Mouse (Mus musculus) limb, embryonic 14.5 days (tissue): Measurements from ENCODE around the gene Tmem168. TPM values are rescaled to one million over a fixed set of nuclear protein-coding genes. Genes with fewer than 3 reads are reported as not detected.

Experiments used
- ATAC-seq: fragments of 200-750 bp; cut with Nextera tagmentation; 2 replicates; pipeline ENCODE4 v1.8.0; 2017; ENCODE audit warnings: low read depth, moderate number of reproducible peaks, moderate TSS enrichment; ENCODE audit not compliant: low FRiP score
- DNase-seq: peaks from one replicate; pipeline ENCODE4 v3.0.0-alpha.2; 2015; ENCODE audit warnings: low spot score
- H3K27ac ChIP-seq: fragments of 300-500 bp; sonication (generic); replicated peaks from 2 replicates; pipeline ENCODE4 v1.5.1; 2014; ENCODE audit warnings: low read depth, mild to moderate bottlenecking, low read length, moderate library complexity, mixed read lengths
- H3K27me3 ChIP-seq: fragments of 300-500 bp; sonication (generic); 2 replicates; pipeline ENCODE4 v1.6.1; 2014; ENCODE audit warnings: low read length, mixed read lengths; ENCODE audit not compliant: control insufficient read depth, insufficient read depth
- H3K36me3 ChIP-seq: fragments of 300-500 bp; sonication (generic); 2 replicates; pipeline ENCODE4 v1.6.1; 2014; ENCODE audit warnings: mild to moderate bottlenecking, low read length, moderate library complexity, mixed read lengths; ENCODE audit not compliant: control insufficient read depth, insufficient read depth
- H3K4me1 ChIP-seq: fragments of 300-500 bp; sonication (generic); 2 replicates; pipeline ENCODE4 v1.6.1; 2014; ENCODE audit warnings: antibody characterized with exemption, low read length, mixed read lengths; ENCODE audit not compliant: control insufficient read depth, insufficient read depth
- H3K4me2 ChIP-seq: fragments of 300-500 bp; sonication (generic); replicated peaks from 2 replicates; pipeline ENCODE4 v1.6.1; 2014; ENCODE audit warnings: low read depth, mild to moderate bottlenecking, low read length, moderate library complexity; ENCODE audit not compliant: severe bottlenecking
- H3K4me3 ChIP-seq: fragments of 300-500 bp; sonication (generic); replicated peaks from 2 replicates; pipeline ENCODE4 v1.5.1; 2014; ENCODE audit warnings: low read length
- H3K9ac ChIP-seq: fragments of 300-500 bp; sonication (generic); 2 replicates; pipeline ENCODE4 v1.6.1; 2014; ENCODE audit warnings: mild to moderate bottlenecking, low read depth, low read length, moderate library complexity; ENCODE audit not compliant: severe bottlenecking
- H3K9me3 ChIP-seq: fragments of 300-500 bp; sonication (generic); 2 replicates; pipeline ENCODE4 v1.6.1; 2016; ENCODE audit warnings: low read length; ENCODE audit not compliant: control insufficient read depth
- POLR2A ChIP-seq: fragments of 200-500 bp; IDR thresholded peaks from 2 replicates; pipeline ENCODE4 v1.8.0; 2012; ENCODE audit warnings: inconsistent platforms, mild to moderate bottlenecking, moderate library complexity, borderline replicate concordance; ENCODE audit not compliant: insufficient read depth, insufficient read length; ENCODE audit errors: extremely low read depth
- WGBS: fragments of 180-500 bp; shearing (Covaris S2); extraction: QIAGEN DNeasy Blood & Tissue Kit; methylation state at CpG from one replicate; pipeline ENCODE4 v1.1.7; 2014; 5-methylcytosine and 5-hydroxymethylcytosine counted together
- polyA plus RNA-seq, 2 experiments: library from polyadenylated mRNA; depleted of rRNA in 1 of 2; stranded (reverse) in 1 of 2; unstranded in 1 of 2; fragments of >200 nt; fragmentation: Nextera tagmentation in 1 of 2; extraction: Ambion mirVana in 1 of 2; gene quantifications; 2 replicates each; pipeline versions ENCODE4 v1.2.1 to v1.2.3; 2012 to 2014

The Tmem168 gene
- polyA plus RNA-seq, 2 experiments: 17.9 to 44.6 TPM

- WGBS: 80% methylated on average over 6 of the region's 6 CpGs
Observed at GRCm38 (mm10) chr6:13584788-13585187, 23.1 kb downstream of the Tmem168 start.

GRCm38 (mm10) chr6:13582075-13582474, 25.8 kb downstream of the Tmem168 start:
- no peaks in the 10 kb centered on the region for H3K4me1 ChIP-seq
- H3K9ac ChIP-seq: no peak overlapping the region
- no peaks in the 10 kb centered on the region for H3K27me3 ChIP-seq
- ATAC-seq (no peak), DNase-seq (no peak)
- no peaks in the 10 kb centered on the region for H3K9me3 ChIP-seq
- no peak overlapping the region for H3K4me3 ChIP-seq
- no peak overlapping the region for H3K4me2 ChIP-seq
- TF ChIP-seq POLR2A: no peak
- 92% methylated on average over 1 of the region's 1 CpGs for WGBS
- peaks cover 29% of the 10 kb centered on the region for H3K36me3 ChIP-seq
- H3K27ac ChIP-seq: no peak overlapping the region

More at GRCm38 (mm10) chr6:13584788-13585187, 23.1 kb downstream of the Tmem168 start:
- Histone ChIP-seq H3K9ac (no peak overlapping the region), H3K9me3 (no peaks in the 10 kb centered on the region), H3K4me2 (no peak overlapping the region), H3K27me3 (no peaks in the 10 kb centered on the region), H3K27ac (no peak overlapping the region), H3K36me3 (peaks cover 36% of the 10 kb centered on the region), H3K4me1 (no peaks in the 10 kb centered on the region), H3K4me3 (no peak overlapping the region)
- TF ChIP-seq POLR2A: no peak
- ATAC-seq (no peak), DNase-seq (no peak)

DNA sequence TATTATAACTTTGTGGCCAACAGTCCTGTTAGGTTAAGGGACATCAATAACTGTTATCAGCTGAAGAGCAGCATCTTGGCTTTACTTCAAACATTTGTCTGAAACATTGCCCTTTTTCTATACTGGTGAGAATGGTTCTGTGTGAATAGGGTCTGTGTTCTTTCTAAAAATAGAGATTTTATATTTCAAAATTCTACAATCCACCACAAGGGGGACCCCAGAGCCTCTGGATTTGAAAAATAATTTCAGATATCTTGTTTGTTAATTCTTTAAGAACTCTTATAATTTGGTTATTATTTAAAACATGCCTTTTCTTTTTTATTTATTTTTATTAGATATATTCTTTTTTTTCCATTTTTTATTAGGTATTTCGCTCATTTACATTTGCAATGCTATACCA, 42.2 kb downstream of the Tmem168 start:
- no peaks in the 10 kb centered on the region for H3K4me1 ChIP-seq
- no peak for DNase-seq

GRCm38 (mm10) chr6:13555266-13555665, 52.6 kb downstream of the Tmem168 start:
- H3K4me2 ChIP-seq: no peak overlapping the region
- no peak overlapping the region for H3K4me3 ChIP-seq
- no peaks in the 10 kb centered on the region for H3K36me3 ChIP-seq
- no peaks in the 10 kb centered on the region for H3K4me1 ChIP-seq
- 91% methylated on average over 2 of the region's 2 CpGs for WGBS
- no peaks in the 10 kb centered on the region for H3K9me3 ChIP-seq
- ATAC-seq (no peak), DNase-seq (no peak)
- no peak for TF ChIP-seq POLR2A
- H3K27ac ChIP-seq: no peak overlapping the region
- no peaks in the 10 kb centered on the region for H3K27me3 ChIP-seq
- H3K9ac ChIP-seq: no peak overlapping the region

More for the DNA sequence above, 42.2 kb downstream of the Tmem168 start:
- Histone ChIP-seq H3K27ac (no peak overlapping the region), H3K4me3 (no peak overlapping the region), H3K36me3 (no peaks in the 10 kb centered on the region), H3K4me2 (no peak overlapping the region), H3K9me3 (no peaks in the 10 kb centered on the region), H3K27me3 (no peaks in the 10 kb centered on the region), H3K9ac (no peak overlapping the region)
- no peak for ATAC-seq
- 82% methylated on average over 1 of the region's 1 CpGs for WGBS
- no peak for TF ChIP-seq POLR2A

DNA sequence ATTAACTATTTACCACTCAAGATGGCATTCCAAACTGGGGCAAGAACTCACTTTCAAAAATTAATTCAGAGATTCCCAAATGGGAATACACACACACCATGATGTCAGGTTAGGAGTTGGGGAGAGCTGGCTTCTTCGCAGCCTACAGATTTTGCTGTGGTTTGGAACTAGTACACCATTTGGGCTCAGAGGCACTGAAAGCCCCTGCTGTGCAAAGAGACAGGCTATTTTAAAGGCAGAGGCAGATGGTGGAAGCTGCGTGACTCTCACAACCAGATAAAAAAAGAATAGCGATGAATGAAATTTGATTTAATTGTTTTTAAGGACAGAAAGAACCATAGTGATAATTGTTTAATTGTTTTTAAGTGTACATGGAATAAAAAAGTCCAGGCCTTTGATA, 66.1 kb downstream of the Tmem168 start:
- DNase-seq (no peak), ATAC-seq (no peak)
- H3K4me2 ChIP-seq: no peak overlapping the region
- no peak for TF ChIP-seq POLR2A
- H3K4me3 ChIP-seq: no peak overlapping the region
- WGBS: 86% methylated on average over 3 of the region's 3 CpGs
- no peak overlapping the region for H3K9ac ChIP-seq
- no peaks in the 10 kb centered on the region for H3K9me3 ChIP-seq
- H3K4me1 ChIP-seq: no peaks in the 10 kb centered on the region
- no peaks in the 10 kb centered on the region for H3K27me3 ChIP-seq
- no peaks in the 10 kb centered on the region for H3K36me3 ChIP-seq
- H3K27ac ChIP-seq: no peak overlapping the region
